Mouse (Mus musculus): ENCODE measurements around the gene Rab35.
A peak's percentile ranks its signal among the peaks of the same experiment; 100 is the strongest.

Rab35 gene

GRCm38 (mm10) chr5:115631505-115632357 is at the start of gene Rab35:
Rab35 (plus strand) TSS chr5:115631908.
- DNase-seq (ENCODE audit: low spot score in 2 of 2), result peak; percentile 77 to 95

- no peak for DNase-seq (ENCODE audit: low spot score in 2 of 2)
Measured at GRCm38 (mm10) chr5:115585616-115586015, 46.1 kb upstream of the Rab35 start.

GRCm38 (mm10) chr5:115586166-115586565 is 45.5 kb upstream of the Rab35 start:
- no peak for DNase-seq (ENCODE audit: low spot score in 2 of 2)

GRCm38 (mm10) chr5:115586780-115587179 is 44.9 kb upstream of the Rab35 start:
- no peak for DNase-seq (ENCODE audit: low spot score in 2 of 2)

- no peak for DNase-seq (ENCODE audit: low spot score in 2 of 2)
Measured at GRCm38 (mm10) chr5:115591028-115591427, 40.7 kb upstream of the Rab35 start.

- DNase-seq (ENCODE audit: low spot score in 2 of 2), result no peak
Measured at GRCm38 (mm10) chr5:115591506-115591905, 40.2 kb upstream of the Rab35 start.

GRCm38 (mm10) chr5:115603561-115603960 is 28.1 kb upstream of the Rab35 start:
- no peak for DNase-seq (ENCODE audit: low spot score in 2 of 2)

- DNase-seq (ENCODE audit: low spot score in 2 of 2), result no peak
Measured at GRCm38 (mm10) chr5:115611566-115611965, 20.1 kb upstream of the Rab35 start.

GRCm38 (mm10) chr5:115613332-115613731 is 18.4 kb upstream of the Rab35 start:
- DNase-seq (ENCODE audit: low spot score in 2 of 2), result no peak

GRCm38 (mm10) chr5:115614948-115615347 is 16.8 kb upstream of the Rab35 start:
- DNase-seq (ENCODE audit: low spot score in 2 of 2), result peak in 1 of 2 experiments; percentile 32

- DNase-seq (ENCODE audit: low spot score in 2 of 2), result no peak
Measured at GRCm38 (mm10) chr5:115619690-115620089, 12.0 kb upstream of the Rab35 start.

- DNase-seq (ENCODE audit: low spot score in 2 of 2), result no peak
Measured at GRCm38 (mm10) chr5:115622686-115623085, 9.0 kb upstream of the Rab35 start.

GRCm38 (mm10) chr5:115623694-115624440 is 7.8 kb upstream of the Rab35 start:
- no peak for DNase-seq (ENCODE audit: low spot score in 2 of 2)

GRCm38 (mm10) chr5:115626237-115626886 is 5.3 kb upstream of the Rab35 start:
- DNase-seq (ENCODE audit: low spot score in 2 of 2), result no peak

- no peak for DNase-seq (ENCODE audit: low spot score in 2 of 2)
Measured at GRCm38 (mm10) chr5:115628083-115628482, 3.6 kb upstream of the Rab35 start.

GRCm38 (mm10) chr5:115629672-115630071 is 2.0 kb upstream of the Rab35 start:
- no peak for DNase-seq (ENCODE audit: low spot score in 2 of 2)

- DNase-seq (ENCODE audit: low spot score in 2 of 2), result no peak
Measured at GRCm38 (mm10) chr5:115630291-115630690, 1.4 kb upstream of the Rab35 start.

GRCm38 (mm10) chr5:115632358-115632714 is 628 bp downstream of the Rab35 start:
- DNase-seq (ENCODE audit: low spot score in 2 of 2), result peak in 1 of 2 experiments; percentile 44

- no peak for DNase-seq (ENCODE audit: low spot score in 2 of 2)
Measured at GRCm38 (mm10) chr5:115633060-115633459, 1.4 kb downstream of the Rab35 start.

GRCm38 (mm10) chr5:115634046-115634445 is 2.3 kb downstream of the Rab35 start:
- DNase-seq (ENCODE audit: low spot score in 2 of 2), result no peak

- no peak for DNase-seq (ENCODE audit: low spot score in 2 of 2)
Measured at GRCm38 (mm10) chr5:115635536-115635935, 3.8 kb downstream of the Rab35 start.

- DNase-seq (ENCODE audit: low spot score in 2 of 2), result no peak
Measured at GRCm38 (mm10) chr5:115644192-115644591, 12.5 kb downstream of the Rab35 start.

Data from cerebellum, postnatal 4 days (tissue).